Mouse (Mus musculus) hindbrain, embryonic 10.5 days (tissue): ENCODE data around the gene 2310039H08Rik. TPM values are rescaled to one million over a fixed set of nuclear protein-coding genes. Genes with fewer than 3 reads are reported as not detected.

ENCODE experiments used
- DNase-seq: peaks from one replicate; pipeline ENCODE4 v3.0.0-alpha.2; 2017; ENCODE audit warnings: low spot score
- H3K27ac ChIP-seq: fragments of 300-500 bp; sonication (generic); 2 replicates; pipeline ENCODE4 v1.5.1; 2016; ENCODE audit warnings: mild to moderate bottlenecking, moderate library complexity
- H3K27me3 ChIP-seq: fragments of 300-500 bp; sonication (generic); 2 replicates; pipeline ENCODE4 v1.6.1; 2016; ENCODE audit warnings: mild to moderate bottlenecking; ENCODE audit not compliant: poor library complexity, insufficient read depth, severe bottlenecking
- H3K36me3 ChIP-seq: fragments of 300-500 bp; sonication (generic); 2 replicates; pipeline ENCODE4 v1.6.1; 2016; ENCODE audit warnings: mild to moderate bottlenecking, moderate library complexity
- H3K4me1 ChIP-seq: fragments of 300-500 bp; sonication (generic); replicated peaks from 2 replicates; pipeline ENCODE4 v1.6.1; 2016; ENCODE audit warnings: mild to moderate bottlenecking
- H3K4me3 ChIP-seq: fragments of 300-500 bp; sonication (generic); 2 replicates; pipeline ENCODE4 v1.5.1; 2016; ENCODE audit warnings: mild to moderate bottlenecking, moderate library complexity
- H3K9me3 ChIP-seq: fragments of 300-500 bp; sonication (generic); 2 replicates; pipeline ENCODE4 v1.6.1; 2016; ENCODE audit warnings: mild to moderate bottlenecking, moderate library complexity
- WGBS: fragments of 180-500 bp; shearing (Covaris S2); methylation state at CpG from one replicate; pipeline ENCODE4 v1.1.7; 2016; 5-methylcytosine and 5-hydroxymethylcytosine counted together
- polyA plus RNA-seq: library from polyadenylated mRNA; unstranded; fragments of >200 nt; fragmentation: Nextera tagmentation; extraction: Ambion mirVana; gene quantifications from 2 replicates; pipeline ENCODE4 v1.2.1, GENCODE M21; 2016

Gene 2310039H08Rik
- polyA plus RNA-seq, result 57.3 and 59.3 TPM in 2 replicates

DNA sequence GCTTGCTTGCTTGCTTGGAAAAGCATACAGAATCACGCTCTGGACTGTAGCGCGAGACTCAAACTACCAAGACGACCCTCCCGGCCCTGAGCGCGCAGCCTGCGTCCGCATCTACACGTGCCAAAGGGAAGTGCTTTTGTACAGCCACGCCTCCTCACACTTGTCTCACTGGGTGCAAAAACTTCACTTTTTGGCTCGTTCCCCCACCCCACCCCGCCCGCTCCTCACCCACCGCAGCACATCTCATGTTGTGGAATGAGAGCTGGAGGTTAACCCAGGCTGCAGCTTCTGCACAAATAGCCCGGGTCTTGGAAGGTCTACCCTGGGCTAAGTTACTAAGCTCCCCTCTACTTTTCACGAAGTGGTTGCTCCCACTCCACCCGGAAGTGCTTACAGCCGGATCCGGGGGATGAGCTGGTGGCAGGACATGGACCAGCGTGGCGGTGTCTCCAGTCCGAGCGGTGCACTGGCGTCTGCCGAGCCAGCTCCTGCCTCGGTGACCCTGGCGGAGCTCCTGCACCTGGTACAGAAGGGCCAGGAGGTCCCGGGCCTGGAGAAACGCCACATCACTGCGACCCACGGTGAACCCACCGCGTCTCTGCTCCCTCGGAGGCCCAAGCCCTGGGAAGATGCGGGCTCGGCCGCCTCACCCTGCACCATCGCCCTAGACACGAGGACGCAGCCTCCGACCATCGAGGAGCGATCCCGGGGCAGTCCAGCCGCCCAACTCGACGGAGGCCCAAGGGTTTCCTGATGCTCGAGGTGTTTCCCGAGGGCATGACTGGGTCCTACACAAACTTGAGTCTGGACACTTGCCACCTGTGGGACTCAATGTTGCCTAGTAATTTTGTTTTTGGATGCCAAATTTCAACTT lies at the start of gene 2310039H08Rik:
Gene 2310039H08Rik (plus strand): TSS at position 232 of the 874 bp plus-strand sequence.
- under 1% methylated on average over 50 of the region's 50 CpGs for WGBS
- Histone ChIP-seq H3K27ac (peak within 1 kb of the TSS; percentile 90), H3K27me3 (no peaks in the 10 kb centered on the region), H3K4me1 (peaks cover 28% of the 10 kb centered on the region), H3K9me3 (no peaks in the 10 kb centered on the region), H3K36me3 (peaks cover 38% of the 10 kb centered on the region), H3K4me3 (peak within 1 kb of the TSS; percentile 75)
- DNase-seq, result peak; percentile 91

DNA sequence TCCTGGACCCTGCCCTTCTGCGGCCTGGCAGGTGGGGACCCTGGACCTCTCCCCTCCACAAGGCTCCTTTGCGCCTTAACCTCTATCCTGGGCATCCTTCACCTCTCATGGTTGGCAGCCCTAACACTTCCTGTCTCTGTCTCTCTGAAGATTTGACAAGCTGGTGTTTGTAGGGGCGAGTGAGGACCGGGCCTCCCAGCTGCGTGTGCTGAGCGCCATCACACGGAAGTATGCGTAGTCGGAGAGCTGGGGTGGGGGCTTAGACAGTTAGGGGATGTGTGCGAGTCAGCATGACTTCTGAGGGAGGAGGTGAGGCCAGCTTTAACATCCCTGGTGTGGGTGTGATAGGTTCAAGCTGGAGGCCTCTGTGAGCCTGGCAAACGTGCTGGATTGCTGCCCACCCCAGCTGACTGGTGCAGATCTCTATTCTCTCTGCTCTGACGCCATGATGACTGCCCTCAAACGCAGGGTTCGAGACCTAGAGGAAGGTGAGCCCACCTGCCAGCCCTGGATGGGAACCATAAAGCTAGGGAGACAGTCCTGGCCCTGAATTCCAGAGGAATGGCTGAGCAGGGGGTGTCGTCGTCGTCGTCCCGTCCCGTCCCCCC lies 47.9 kb upstream of the 2310039H08Rik start:
- Histone ChIP-seq H3K27ac (no peak overlapping the region), H3K4me3 (no peak overlapping the region; the same call in 1 of the 2 replicates), H3K27me3 (peaks cover 19% of the 10 kb centered on the region), H3K36me3 (peaks cover 62% of the 10 kb centered on the region), H3K9me3 (no peaks in the 10 kb centered on the region), H3K4me1 (peaks cover 15% of the 10 kb centered on the region)
- no peak for DNase-seq
- WGBS, result 77% methylated on average over 20 of the region's 20 CpGs

DNA sequence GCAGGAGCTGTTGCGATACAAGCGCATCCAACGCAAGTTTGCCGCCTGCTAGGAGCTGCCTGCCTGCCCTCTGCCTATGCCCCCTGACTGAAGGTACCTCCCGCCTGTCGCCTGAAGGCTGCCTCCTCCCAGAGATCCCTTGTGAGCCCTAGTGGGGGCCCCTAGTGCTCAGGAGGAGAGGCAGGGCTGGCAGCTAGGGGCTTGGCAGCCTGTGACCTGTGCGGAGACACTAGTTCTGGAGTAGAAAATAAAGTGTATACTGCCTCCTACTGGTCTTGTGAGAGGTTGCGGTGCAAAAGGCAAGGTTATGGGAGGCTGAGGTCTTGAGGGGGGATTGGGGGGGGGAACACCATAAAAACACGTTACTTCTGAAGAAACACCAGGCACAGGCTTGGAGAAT lies 47.2 kb upstream of the 2310039H08Rik start:
- peaks cover 15% of the 10 kb centered on the region for H3K4me1 ChIP-seq
- no peaks in the 10 kb centered on the region for H3K9me3 ChIP-seq
- peak overlapping the region; percentile 13; the same call in 1 of the 2 replicates for H3K4me3 ChIP-seq
- 48% methylated on average over 9 of the region's 9 CpGs for WGBS
- H3K27me3 ChIP-seq, result peaks cover 22% of the 10 kb centered on the region
- H3K36me3 ChIP-seq, result peaks cover 58% of the 10 kb centered on the region
- H3K27ac ChIP-seq, result peak overlapping the region; percentile 3; the same call in 1 of the 2 replicates
- peak; percentile 48 for DNase-seq

DNA sequence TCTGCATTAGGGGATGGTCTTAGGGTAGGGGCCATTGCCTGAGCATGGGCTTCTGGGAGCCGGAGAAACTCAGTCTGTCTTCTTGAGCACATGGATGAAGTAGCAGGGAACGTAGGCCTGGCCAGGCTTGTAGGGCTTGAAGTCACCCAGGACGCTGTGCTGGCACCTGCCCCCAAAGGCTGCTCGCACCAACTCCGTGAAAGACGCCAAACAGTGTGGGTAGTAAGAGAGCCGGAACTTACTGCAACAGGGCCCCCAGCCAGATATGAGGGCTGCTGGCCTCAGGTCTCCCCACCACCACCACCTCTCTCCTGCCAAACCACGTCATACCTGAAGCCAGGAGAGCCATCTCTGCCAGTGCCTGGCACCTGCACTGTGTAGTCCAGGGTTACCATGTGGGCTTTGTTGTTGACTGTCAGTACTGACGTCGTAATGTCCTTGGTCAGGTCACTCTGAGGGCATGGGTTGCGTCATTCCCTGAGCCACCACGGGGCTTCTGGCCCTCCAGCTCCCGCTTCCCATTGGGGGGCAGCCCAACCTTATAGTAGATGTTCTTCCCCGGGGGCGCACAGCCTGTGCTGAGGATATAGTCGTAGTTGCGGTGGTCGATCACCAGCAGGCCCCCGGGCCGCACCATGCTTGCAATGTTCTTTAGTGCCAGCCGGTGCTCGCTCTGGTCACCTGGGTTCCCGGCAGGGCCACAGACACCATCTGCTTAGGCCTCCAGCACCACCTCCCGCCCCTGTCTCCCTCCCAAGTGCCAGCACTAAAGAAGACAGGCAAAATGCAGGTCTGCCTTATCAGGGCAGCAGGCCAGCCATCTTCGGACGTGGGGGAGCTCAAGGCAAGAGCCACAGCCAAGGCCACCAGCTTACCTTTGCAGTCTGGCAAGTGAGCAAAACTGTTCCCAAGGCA lies 46.4 kb upstream of the 2310039H08Rik start:
- no peak for DNase-seq
- no peaks in the 10 kb centered on the region for H3K9me3 ChIP-seq
- peaks cover 15% of the 10 kb centered on the region for H3K4me1 ChIP-seq
- H3K4me3 ChIP-seq, result no peak overlapping the region
- H3K27ac ChIP-seq, result no peak overlapping the region
- H3K27me3 ChIP-seq, result peaks cover 22% of the 10 kb centered on the region
- 94% methylated on average over 26 of the region's 26 CpGs for WGBS
- peaks cover 52% of the 10 kb centered on the region for H3K36me3 ChIP-seq

DNA sequence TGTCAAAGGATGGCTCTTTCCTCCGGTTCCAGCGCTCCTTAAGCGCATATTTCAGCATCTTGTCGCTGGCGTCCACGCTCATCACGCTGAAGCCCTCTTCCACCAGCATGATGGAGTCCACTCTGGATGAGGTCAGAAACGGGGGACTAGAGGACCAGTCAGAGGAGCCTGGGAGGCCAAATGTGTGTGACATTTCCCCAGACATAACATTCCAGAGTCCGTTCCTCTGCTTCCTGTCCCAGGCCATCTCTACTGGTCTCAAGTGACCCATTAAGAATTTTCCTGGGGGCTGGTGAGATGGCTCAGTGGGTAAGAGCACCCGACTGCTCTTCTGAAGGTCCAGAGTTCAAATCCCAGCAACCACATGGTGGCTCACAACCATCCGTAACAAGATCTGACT lies 45.2 kb upstream of the 2310039H08Rik start:
- WGBS, result 91% methylated on average over 11 of the region's 11 CpGs
- peaks cover 22% of the 10 kb centered on the region for H3K27me3 ChIP-seq
- H3K27ac ChIP-seq, result no peak overlapping the region
- peaks cover 15% of the 10 kb centered on the region for H3K4me1 ChIP-seq
- H3K4me3 ChIP-seq, result no peak overlapping the region
- no peak for DNase-seq
- peaks cover 40% of the 10 kb centered on the region for H3K36me3 ChIP-seq
- H3K9me3 ChIP-seq, result no peaks in the 10 kb centered on the region

DNA sequence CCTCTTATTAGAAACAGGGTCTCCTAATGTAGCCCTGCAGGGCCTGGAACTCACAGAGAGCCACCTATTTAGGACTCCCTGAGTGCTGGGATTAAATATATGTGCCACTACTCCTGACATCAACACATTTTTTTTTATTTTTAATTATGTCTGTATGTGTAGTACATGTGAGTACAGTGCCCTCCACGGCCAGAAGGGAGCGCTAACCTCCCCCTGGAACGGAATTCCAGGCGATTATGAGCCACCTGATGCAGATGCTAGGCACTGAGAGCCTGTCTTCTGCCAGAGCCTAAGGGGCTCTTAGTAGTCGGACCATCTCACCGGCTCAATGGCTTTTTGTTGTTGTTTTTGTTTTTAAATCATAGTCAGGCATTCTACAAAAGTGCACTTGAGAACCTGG lies 44.4 kb upstream of the 2310039H08Rik start:
- H3K27ac ChIP-seq, result no peak overlapping the region
- H3K4me1 ChIP-seq, result peaks cover 15% of the 10 kb centered on the region
- no peaks in the 10 kb centered on the region for H3K9me3 ChIP-seq
- H3K36me3 ChIP-seq, result peaks cover 34% of the 10 kb centered on the region
- 38% methylated on average over 6 of the region's 6 CpGs for WGBS
- peaks cover 22% of the 10 kb centered on the region for H3K27me3 ChIP-seq
- no peak overlapping the region for H3K4me3 ChIP-seq
- DNase-seq, result peak; percentile 31

DNA sequence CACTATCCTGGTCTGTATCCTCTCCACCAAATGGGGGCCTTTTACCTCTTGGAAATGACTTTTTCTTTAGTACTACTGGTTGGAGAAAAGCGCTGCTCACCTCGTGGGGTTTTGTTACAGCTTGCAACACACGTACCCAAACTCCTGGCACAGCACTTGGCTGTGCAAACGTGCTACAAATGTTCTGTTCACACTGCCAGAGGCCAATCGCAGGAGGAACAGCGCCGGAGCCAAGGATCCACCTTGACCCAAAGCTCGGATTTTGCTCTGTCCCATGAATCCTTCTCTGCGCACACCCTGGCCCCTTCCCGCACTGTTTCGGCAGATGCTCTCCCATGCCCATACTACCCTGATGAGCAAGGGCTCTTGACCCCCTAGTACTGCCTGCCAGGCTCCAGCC lies 43.9 kb upstream of the 2310039H08Rik start:
- 48% methylated on average over 11 of the region's 11 CpGs for WGBS

DNA sequence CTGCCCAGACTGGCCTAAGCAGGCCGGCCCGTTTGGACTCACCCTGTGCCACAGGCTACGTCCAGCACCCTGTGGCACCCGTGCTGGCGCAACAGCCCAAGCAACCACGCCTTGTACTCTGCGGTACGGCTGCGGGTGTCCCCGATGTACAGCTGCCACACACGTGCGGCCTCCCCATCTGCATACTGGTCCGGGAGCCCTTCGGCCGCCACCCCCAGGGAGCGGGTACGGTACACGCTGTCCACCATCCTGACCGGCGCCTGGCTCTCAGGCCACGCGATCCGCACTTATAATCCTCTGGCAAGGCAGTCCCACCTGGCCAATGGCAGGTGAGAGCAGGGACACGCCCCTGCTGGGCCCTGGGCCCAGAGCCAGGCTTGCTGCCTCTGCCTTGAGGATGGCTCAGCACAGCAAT lies 43.5 kb upstream of the 2310039H08Rik start, which contains the start of gene Gnmt:
Gene Gnmt (minus strand): TSS at position 265 of the 415 bp plus-strand sequence.
- peaks cover 15% of the 10 kb centered on the region for H3K4me1 ChIP-seq
- H3K27ac ChIP-seq, result no peak within 1 kb of the TSS
- no peaks in the 10 kb centered on the region for H3K9me3 ChIP-seq
- WGBS, result 17% methylated on average over 24 of the region's 24 CpGs
- peaks cover 22% of the 10 kb centered on the region for H3K27me3 ChIP-seq
- no peak within 1 kb of the TSS for H3K4me3 ChIP-seq
- peaks cover 26% of the 10 kb centered on the region for H3K36me3 ChIP-seq
- DNase-seq, result no peak

More for the DNA sequence above, 43.9 kb upstream of the 2310039H08Rik start:
- Histone ChIP-seq H3K4me3 (no peak overlapping the region), H3K27me3 (peaks cover 22% of the 10 kb centered on the region), H3K4me1 (peaks cover 15% of the 10 kb centered on the region), H3K36me3 (peaks cover 30% of the 10 kb centered on the region), H3K27ac (no peak overlapping the region), H3K9me3 (no peaks in the 10 kb centered on the region)
- no peak for DNase-seq

DNA sequence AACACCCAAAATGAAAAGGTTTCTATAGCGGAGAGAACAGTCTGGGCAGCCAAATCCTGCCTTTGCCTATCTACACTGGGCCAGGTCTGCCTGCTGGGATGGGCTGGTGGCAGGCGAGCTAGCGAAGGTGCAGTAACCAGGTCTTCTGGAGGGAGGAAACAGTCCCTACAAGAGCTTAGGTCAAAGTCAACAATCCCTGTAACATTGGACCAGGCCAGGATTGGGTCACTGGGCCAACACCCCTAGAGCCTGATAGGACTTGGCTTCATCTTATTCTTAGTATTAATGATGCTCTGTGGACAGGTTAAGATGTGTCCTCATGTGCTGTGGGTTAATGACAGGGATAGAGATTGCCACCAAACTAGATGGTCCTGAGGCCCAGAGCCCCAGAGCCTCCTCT lies 38.4 kb upstream of the 2310039H08Rik start:
- WGBS, result 96% methylated on average over 3 of the region's 3 CpGs
- peaks cover 47% of the 10 kb centered on the region for H3K36me3 ChIP-seq
- no peaks in the 10 kb centered on the region for H3K9me3 ChIP-seq
- no peak overlapping the region for H3K4me3 ChIP-seq
- peaks cover 9% of the 10 kb centered on the region for H3K27me3 ChIP-seq
- H3K27ac ChIP-seq, result no peak overlapping the region
- DNase-seq, result no peak
- H3K4me1 ChIP-seq, result peaks cover 2% of the 10 kb centered on the region

DNA sequence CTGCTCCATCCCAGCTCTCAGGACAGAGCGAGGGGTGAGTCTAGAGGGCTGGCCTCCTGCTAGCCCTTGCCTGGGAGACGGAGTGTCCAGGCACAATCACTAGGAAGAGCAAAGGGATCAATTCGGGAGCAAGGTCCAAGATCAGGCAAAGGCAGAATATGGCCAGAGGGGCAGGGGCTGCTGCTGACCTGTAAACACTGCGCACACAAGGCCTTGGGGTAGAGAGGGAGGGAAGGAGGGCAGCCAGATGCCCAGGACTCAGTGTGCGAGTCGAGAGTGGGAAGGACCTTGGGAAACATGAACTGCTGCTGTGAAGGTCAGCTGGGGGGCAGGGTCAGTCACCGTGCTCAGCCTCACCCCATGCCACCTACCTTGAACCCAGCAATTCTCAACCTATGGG lies 37.1 kb upstream of the 2310039H08Rik start:
- H3K4me1 ChIP-seq, result no peaks in the 10 kb centered on the region
- H3K4me3 ChIP-seq, result no peak overlapping the region
- no peak for DNase-seq
- H3K9me3 ChIP-seq, result no peaks in the 10 kb centered on the region
- H3K36me3 ChIP-seq, result peaks cover 51% of the 10 kb centered on the region
- 83% methylated on average over 7 of the region's 7 CpGs for WGBS
- H3K27me3 ChIP-seq, result no peaks in the 10 kb centered on the region
- H3K27ac ChIP-seq, result no peak overlapping the region

DNA sequence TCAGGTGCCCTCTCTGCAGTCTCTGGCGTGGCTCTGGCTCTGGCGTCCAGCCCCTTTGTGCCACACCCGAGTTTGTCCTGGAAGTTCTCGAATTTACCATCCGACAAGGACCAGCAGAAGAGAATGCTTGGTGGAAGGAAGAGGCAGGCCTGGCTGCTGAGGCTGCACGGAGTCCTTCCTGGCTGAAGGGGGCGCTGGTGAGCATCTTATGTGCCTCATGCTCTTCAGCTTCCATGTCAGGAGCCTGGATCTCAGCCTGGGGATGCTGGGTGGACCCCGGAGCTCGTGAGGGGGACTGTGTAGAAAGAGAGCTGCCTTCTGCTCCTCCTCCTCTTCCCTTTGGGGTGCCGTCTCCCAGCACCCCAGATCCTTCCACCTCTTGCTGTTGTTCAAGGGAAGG lies 36.3 kb upstream of the 2310039H08Rik start:
- peaks cover 53% of the 10 kb centered on the region for H3K36me3 ChIP-seq
- no peak overlapping the region for H3K4me3 ChIP-seq
- no peaks in the 10 kb centered on the region for H3K9me3 ChIP-seq
- WGBS, result 69% methylated on average over 10 of the region's 10 CpGs
- H3K27me3 ChIP-seq, result no peaks in the 10 kb centered on the region
- DNase-seq, result peak; percentile 29
- no peaks in the 10 kb centered on the region for H3K4me1 ChIP-seq
- H3K27ac ChIP-seq, result no peak overlapping the region

DNA sequence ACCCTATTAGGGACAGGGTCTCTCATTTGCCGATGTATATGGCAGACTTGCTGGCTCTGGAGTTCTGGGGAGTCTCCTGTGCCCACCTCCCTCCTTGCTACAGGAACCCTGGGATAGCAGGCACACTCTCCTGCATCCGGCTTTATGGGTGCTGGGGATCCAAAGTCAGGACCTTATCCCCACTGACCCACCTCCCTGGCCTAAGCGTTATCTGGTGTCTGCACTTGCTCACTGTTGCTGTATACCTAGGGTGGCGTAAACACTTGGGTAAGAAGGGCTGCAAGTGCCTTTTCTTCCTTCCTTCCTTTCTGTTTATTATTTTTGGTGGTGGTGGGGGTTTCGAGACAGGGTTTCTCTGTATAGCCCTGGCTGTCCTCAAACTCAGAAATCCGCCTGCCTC lies 31.1 kb upstream of the 2310039H08Rik start:
- Histone ChIP-seq H3K4me1 (no peaks in the 10 kb centered on the region), H3K4me3 (no peak overlapping the region), H3K27ac (no peak overlapping the region), H3K9me3 (no peaks in the 10 kb centered on the region), H3K36me3 (peaks cover 80% of the 10 kb centered on the region), H3K27me3 (no peaks in the 10 kb centered on the region)
- DNase-seq, result no peak
- WGBS, result 88% methylated on average over 6 of the region's 6 CpGs
